Mouse (Mus musculus) layer of hippocampus, adult 11-12 months (tissue): ENCODE results near the gene Nlgn2.

ENCODE experiments used
- DNase-seq: peaks from one replicate; pipeline ENCODE4 v3.0.0; 2022; ENCODE audit warnings: low spot score

Nlgn2 gene

GRCm38 (mm10) chr11:69793429-69793828 is 44.2 kb downstream of the Nlgn2 start:
- no peak for DNase-seq

- no peak for DNase-seq
Measured at GRCm38 (mm10) chr11:69791420-69791819, 46.2 kb downstream of the Nlgn2 start.

GRCm38 (mm10) chr11:69789431-69789830 is 48.2 kb downstream of the Nlgn2 start:
- no peak for DNase-seq

- DNase-seq = no peak
Measured at GRCm38 (mm10) chr11:69787306-69787705, 50.3 kb downstream of the Nlgn2 start.

GRCm38 (mm10) chr11:69784793-69785272 is 52.8 kb downstream of the Nlgn2 start:
- no peak for DNase-seq

- DNase-seq = no peak
Measured at GRCm38 (mm10) chr11:69781828-69782227, 55.8 kb downstream of the Nlgn2 start.

GRCm38 (mm10) chr11:69778985-69779384 is 58.6 kb downstream of the Nlgn2 start:
- no peak for DNase-seq

GRCm38 (mm10) chr11:69778258-69778982 is 59.2 kb downstream of the Nlgn2 start:
- DNase-seq = no peak

- no peak for DNase-seq
Measured at GRCm38 (mm10) chr11:69777504-69778257, 59.9 kb downstream of the Nlgn2 start.

- DNase-seq = no peak
Measured at GRCm38 (mm10) chr11:69776488-69776887, 61.1 kb downstream of the Nlgn2 start.

GRCm38 (mm10) chr11:69775716-69776115 is 61.9 kb downstream of the Nlgn2 start:
- no peak for DNase-seq

- DNase-seq = no peak
Measured at GRCm38 (mm10) chr11:69774961-69775360, 62.6 kb downstream of the Nlgn2 start.
